8 mouse cellular contexts compared by ENCODE assay signal in genomic region chr10:117130037-117130436, GRCm38 (mm10). TPM values are rescaled to one million over a fixed set of nuclear protein-coding genes. Genes with fewer than 3 reads are reported as not detected.
DNase-seq lines count a peak whose midpoint lies in the region; ATAC-seq and TF ChIP-seq lines count a peak whose summit lies in the region.
"Had no signal": no experiment of that assay in that cellular context is flagged by ENCODE, and none has a peak within 500 bp of the region (broad histone marks: within the 10 kb centered on the region; RNA-seq: fewer than 3 reads in every experiment).

No protein-coding gene starts in this region.

- no peak for TF ChIP-seq POLR2A in liver, adult 2 months (IDR thresholded peaks at IDR 0.05; ENCODE audit: extremely low read depth, insufficient read depth, low read length)

- no peak overlapping the region for H3K4me2 ChIP-seq in intestine, postnatal 0 days (replicated peaks; ENCODE audit: low read depth)
- H3K4me2 ChIP-seq: lung, embryonic 15.5 days had no signal

- peak; percentile 85 for DNase-seq in liver, adult 2 months (ENCODE audit: extremely low read depth, low read depth, low spot score)
- no peak for DNase-seq in liver
- peak; percentile 55 for DNase-seq in brain, adult 2 months (ENCODE audit: low read depth, low spot score)
- peak; percentile 42 to 51 for DNase-seq in heart, postnatal 36 days
- DNase-seq in lung, postnatal 25 days (ENCODE audit: low spot score), result peak; percentile 60
- DNase-seq in urinary bladder, postnatal 4 days (ENCODE audit: low spot score in 2 of 2), result no peak

- WGBS in liver, adult 2 months, result 10% methylated on average over 6 of the region's 6 CpGs
- WGBS in intestine, postnatal 0 days, result 77% methylated on average over 6 of the region's 6 CpGs

- H3K9me3 ChIP-seq in intestine, postnatal 0 days (ENCODE audit: control insufficient read depth), result no peaks in the 10 kb centered on the region
- H3K9me3 ChIP-seq: lung, embryonic 15.5 days had no signal

- intact Hi-C loops in heart, postnatal 36 days (cut with DNase I), result no loop called here

- ATAC-seq in intestine, postnatal 0 days, result no peak

- peak overlapping the region; percentile 58 for H3K27ac ChIP-seq in liver, adult 2 months (replicated peaks; ENCODE audit: insufficient read depth, low read depth, low read length)
- H3K27ac ChIP-seq in intestine, postnatal 0 days (ENCODE audit: low read depth, low read length), result no peak overlapping the region
- H3K27ac ChIP-seq: lung, embryonic 15.5 days had no signal

- H3K79me2 ChIP-seq in liver, adult 2 months (ENCODE audit: control insufficient read depth, insufficient read depth, low read length), result peaks cover 48% of the 10 kb centered on the region

- no peaks in the 10 kb centered on the region for H3K27me3 ChIP-seq in liver, adult 2 months (ENCODE audit: control insufficient read depth, insufficient read depth, low read length)
- no peaks in the 10 kb centered on the region for H3K27me3 ChIP-seq in intestine, postnatal 0 days (replicated peaks; ENCODE audit: control insufficient read depth, insufficient read depth, low read length)
- H3K27me3 ChIP-seq: lung, embryonic 15.5 days had no signal

- no peak overlapping the region for H3K9ac ChIP-seq in liver, adult 2 months (ENCODE audit: low read depth, low read length)
- no peak overlapping the region for H3K9ac ChIP-seq in intestine, postnatal 0 days (ENCODE audit: low read depth, low read length)
- H3K9ac ChIP-seq: lung, embryonic 15.5 days had no signal

- peaks cover 21% of the 10 kb centered on the region for H3K4me1 ChIP-seq in liver, adult 2 months (ENCODE audit: control insufficient read depth, insufficient read depth, low read length)
- no peaks in the 10 kb centered on the region; the same call in 1 of the 2 replicates for H3K4me1 ChIP-seq in intestine, postnatal 0 days (replicated peaks; ENCODE audit: control insufficient read depth, insufficient read depth, low read length)
- H3K4me1 ChIP-seq: lung, embryonic 15.5 days had no signal

- no peaks in the 10 kb centered on the region for H3K36me3 ChIP-seq in liver, adult 2 months (ENCODE audit: control insufficient read depth, insufficient read depth, low read length)
- H3K36me3 ChIP-seq in intestine, postnatal 0 days (ENCODE audit: control insufficient read depth, insufficient read depth), result 0 out of 2 replicates have a peak, but pooled peaks cover 6% of the 10 kb centered on the region

- no peak for TF ChIP-seq CTCF in liver, adult 2 months (IDR thresholded peaks at IDR 0.05; ENCODE audit: low read depth, low read length)
- no peak for TF ChIP-seq CTCF in intestine, postnatal 0 days (IDR thresholded peaks at IDR 0.05; ENCODE audit: low read depth)

- H3K4me3 ChIP-seq in liver, adult 2 months (ENCODE audit: insufficient read depth, low read depth, low read length), result no peak overlapping the region
- H3K4me3 ChIP-seq in intestine, postnatal 0 days (ENCODE audit: low read depth, low read length), result no peak overlapping the region
- H3K4me3 ChIP-seq: lung, embryonic 15.5 days had no signal

RNA-seq across cellular contexts. Expression of gene Frs2, which starts 18.3 kb away (rescaled TPM):
- total RNA-seq in liver, adult 2 months (2014; rRNA removed), result 11.1 and 15.2 TPM in 2 replicates
- polyA plus RNA-seq in liver, adult 2 months (2012; rRNA removed), result 6.0 and 7.4 TPM in 2 replicates
- total RNA-seq in heart, postnatal 36 days (2021), result 10 to 100 TPM; 16.2 to 17.7 TPM
- polyA plus RNA-seq in intestine, postnatal 0 days (2015; fragmentation: Nextera tagmentation; extraction: Ambion mirVana), result 17.9 and 18.5 TPM in 2 replicates

Comparison
In these comparisons a context has a peak if more than half of its experiments do, and no peak if none do; other contexts are left out.
1. DNase-seq: peak in liver, adult 2 months (single experiment), brain, adult 2 months (single experiment), heart, postnatal 36 days (2 of 2) and lung, postnatal 25 days (single experiment); none in liver (single experiment) and urinary bladder, postnatal 4 days (0 of 2).